Mouse (Mus musculus): ENCODE results near the gene Tiam2.

DNA sequence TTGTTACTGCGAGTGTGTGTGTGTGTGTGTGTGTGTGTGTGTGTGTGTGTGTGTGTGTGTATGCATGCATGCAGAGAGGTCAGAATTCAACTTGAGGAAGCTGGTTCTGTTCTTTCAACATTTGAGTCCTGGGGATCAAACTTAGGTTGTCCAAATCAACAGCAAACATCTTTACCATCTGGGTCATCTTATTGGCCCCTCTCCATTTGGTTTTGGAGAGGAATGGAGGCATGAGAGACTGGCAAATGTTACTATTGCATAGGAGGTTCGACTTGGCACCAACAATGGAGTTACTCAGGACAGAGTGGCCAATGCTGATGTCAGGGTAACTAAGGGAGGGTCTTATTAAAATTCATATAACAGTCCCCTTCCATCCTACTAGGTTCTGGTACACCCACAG lies 35.4 kb downstream of the Tiam2 start:
- no peak for TF ChIP-seq POLR2A (IDR thresholded peaks at IDR 0.05; ENCODE audit: borderline replicate concordance, extremely low read depth, low read depth, low read length)
- no peak for TF ChIP-seq CTCF (IDR thresholded peaks at IDR 0.05; ENCODE audit: insufficient read depth, low read length)
